Mouse (Mus musculus): ENCODE results near the gene Cpxm2.

DNA sequence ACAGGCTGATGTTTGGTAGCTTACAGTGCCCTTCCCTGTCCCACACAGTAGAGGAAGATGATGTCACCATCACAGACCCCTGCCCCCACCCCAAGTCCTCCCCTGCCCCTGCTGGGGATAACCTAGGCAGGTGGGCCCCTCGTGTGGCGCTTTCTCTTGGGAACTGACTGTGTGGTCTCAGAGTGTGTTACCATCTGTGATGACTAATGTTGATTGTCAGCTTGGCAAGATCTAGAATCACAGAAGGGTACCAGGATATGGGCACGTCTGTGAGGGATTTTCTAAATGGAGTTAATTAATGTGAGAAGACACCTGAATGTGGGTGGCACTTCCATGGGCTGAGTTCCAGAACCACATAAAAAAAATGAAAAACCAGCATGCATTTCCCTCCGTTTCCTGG lies 12.7 kb upstream of the Cpxm2 start:
- TF ChIP-seq CTCF (IDR thresholded peaks at IDR 0.05) (no peak), EP300 (IDR thresholded peaks at IDR 0.05) (no peak)

All from lung, postnatal 0 days (tissue).